Comparison of ENCODE assay signal across 8 mouse cellular contexts in the genomic region with DNA sequence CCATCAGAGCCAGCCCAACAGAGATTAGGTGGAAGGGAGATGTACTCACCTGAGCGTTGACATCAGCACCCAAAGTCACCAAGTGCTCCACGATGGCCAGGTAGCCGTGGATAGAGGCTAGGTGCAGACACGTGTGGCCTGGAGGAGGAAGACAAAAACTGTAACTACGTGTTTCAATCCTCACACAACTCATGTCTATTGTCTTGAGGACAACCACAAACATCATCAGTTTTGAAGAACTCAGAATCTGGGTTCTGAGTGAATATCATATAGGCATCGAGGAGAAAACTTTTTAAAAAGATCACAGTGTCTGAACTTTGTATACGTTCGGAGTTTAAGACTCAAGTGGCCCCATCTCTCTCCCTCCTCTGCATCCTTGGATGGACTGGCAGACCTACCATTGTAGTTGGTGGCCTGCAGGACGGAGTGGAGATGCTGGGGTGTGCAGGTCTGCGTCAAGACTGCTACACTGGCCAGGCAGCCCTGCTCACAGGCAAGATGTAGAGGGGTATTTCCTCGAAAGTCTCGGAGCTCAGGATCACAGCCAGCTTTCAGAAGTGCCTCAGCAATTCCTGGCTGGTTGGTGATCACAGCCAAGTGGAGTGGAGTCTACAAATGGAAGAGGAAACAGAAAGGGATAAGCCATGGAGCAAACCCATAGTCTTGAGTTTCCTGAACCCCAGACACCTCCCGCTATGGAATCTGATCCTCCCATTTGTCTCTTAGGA. TPM values are rescaled to one million over a fixed set of nuclear protein-coding genes. Genes with fewer than 3 reads are reported as not detected.
A peak's percentile ranks its signal among the peaks of the same experiment; 100 is the strongest.
DNase-seq lines count a peak whose midpoint lies in the region; ATAC-seq and TF ChIP-seq lines count a peak whose summit lies in the region.

No protein-coding gene starts in this region.

- peaks cover 9% of the 10 kb centered on the region; the same call in 1 of the 2 replicates for H3K36me3 ChIP-seq in hindbrain, postnatal 0 days (ENCODE audit: insufficient read depth, low read length)
- H3K36me3 ChIP-seq in lung, embryonic 16.5 days (ENCODE audit: control insufficient read depth, insufficient read depth, low read length) = peaks cover 27% of the 10 kb centered on the region

- H3K4me1 ChIP-seq in hindbrain, postnatal 0 days (ENCODE audit: insufficient read depth, low read length) = 0 out of 2 replicates have a peak, but pooled peaks cover 8% of the 10 kb centered on the region
- H3K4me1 ChIP-seq in lung, embryonic 16.5 days (replicated peaks; ENCODE audit: control insufficient read depth, insufficient read depth, low read length) = peaks cover 33% of the 10 kb centered on the region

- DNase-seq in layer of hippocampus, postnatal 14 days (ENCODE audit: low spot score in 2 of 2) = peak; percentile 24 to 33
- DNase-seq in layer of hippocampus, postnatal 36 days = no peak
- DNase-seq in adrenal gland, postnatal 25 days = peak; percentile 28
- DNase-seq in gastrocnemius, adult 8-10 months (ENCODE audit: low spot score in 2 of 2) = peak; percentile 63 to 66
- DNase-seq in hindbrain, postnatal 0 days (ENCODE audit: low spot score) = peak; percentile 39
- DNase-seq in ovary, adult 18-20 months (ENCODE audit: low spot score) = no peak
- no peak for DNase-seq in frontal cortex, postnatal 10 days (ENCODE audit: low spot score in 2 of 2)

- H3K27me3 ChIP-seq in hindbrain, postnatal 0 days (ENCODE audit: insufficient read depth, low read length) = no peaks in the 10 kb centered on the region
- no peaks in the 10 kb centered on the region for H3K27me3 ChIP-seq in lung, embryonic 16.5 days (ENCODE audit: control insufficient read depth, insufficient read depth, low read depth, low read length)

- peak overlapping the region; percentile 99 for H3K27ac ChIP-seq in hindbrain, postnatal 0 days
- peak overlapping the region; percentile 77 for H3K27ac ChIP-seq in lung, embryonic 16.5 days (ENCODE audit: low read length)

- no peaks in the 10 kb centered on the region for H3K9me3 ChIP-seq in hindbrain, postnatal 0 days (ENCODE audit: low read length)
- H3K9me3 ChIP-seq in lung, embryonic 16.5 days (ENCODE audit: control insufficient read depth, low read length) = no peaks in the 10 kb centered on the region

- no peak for TF ChIP-seq CTCF in hindbrain, postnatal 0 days (IDR thresholded peaks at IDR 0.05; ENCODE audit: low read depth)

- ATAC-seq in hindbrain, postnatal 0 days = no peak
- ATAC-seq in lung, embryonic 16.5 days (ENCODE audit: low read depth) = no peak

- H3K9ac ChIP-seq in hindbrain, postnatal 0 days (replicated peaks; ENCODE audit: low read length) = peak overlapping the region; percentile 95
- peak overlapping the region; percentile 98 for H3K9ac ChIP-seq in lung, embryonic 16.5 days (ENCODE audit: low read length)

- 74% methylated on average over 13 of the region's 13 CpGs for WGBS in hindbrain, postnatal 0 days
- WGBS in lung, embryonic 16.5 days = 65% methylated on average over 13 of the region's 13 CpGs

- H3K4me2 ChIP-seq in hindbrain, postnatal 0 days (ENCODE audit: low read depth, low read length) = peak overlapping the region; percentile 89
- peak overlapping the region; percentile 67 for H3K4me2 ChIP-seq in lung, embryonic 16.5 days (ENCODE audit: low read depth, low read length)

- H3K4me3 ChIP-seq in hindbrain, postnatal 0 days (ENCODE audit: low read length) = peak overlapping the region; percentile 96
- H3K4me3 ChIP-seq in lung, embryonic 16.5 days (ENCODE audit: low read length) = peak overlapping the region; percentile 83

RNA-seq across cellular contexts. Expression of a gene that starts 1.6 kb away (rescaled TPM):
- 10 to 100 TPM; 35.2 to 43.8 TPM for total RNA-seq in layer of hippocampus, postnatal 14 days (2021)
- total RNA-seq in layer of hippocampus, postnatal 36 days (2021) = 10 to 100 TPM; 36.5 to 44.3 TPM
- total RNA-seq in adrenal gland, postnatal 25 days (2021) = 74.3 and 77.9 TPM in 2 replicates
- total RNA-seq in gastrocnemius, adult 8-10 months (2022) = 10 to 100 TPM; 18.1 to 43.5 (median 29.1) TPM
- 52.4 and 79.0 TPM in 2 replicates for total RNA-seq in hindbrain, postnatal 0 days (2014; rRNA removed)
- polyA plus RNA-seq in hindbrain, postnatal 0 days (2015; fragmentation: Nextera tagmentation; extraction: Ambion mirVana) = 81.5 and 86.6 TPM in 2 replicates
- 130 and 136 TPM in 2 replicates for polyA plus RNA-seq in lung, embryonic 16.5 days (2015; fragmentation: Nextera tagmentation; extraction: Ambion mirVana)

Comparison
In these comparisons a context has a peak if more than half of its experiments do, and no peak if none do; other contexts are left out.
1. DNase-seq: peak in layer of hippocampus, postnatal 14 days (2 of 2), adrenal gland, postnatal 25 days (single experiment), gastrocnemius, adult 8-10 months (2 of 2) and hindbrain, postnatal 0 days (single experiment); none in layer of hippocampus, postnatal 36 days (0 of 2), ovary, adult 18-20 months (single experiment) and frontal cortex, postnatal 10 days (0 of 2).